Mouse (Mus musculus) heart, adult 18-20 months (tissue): Measurements from ENCODE around the gene Lss. TPM values are rescaled to one million over a fixed set of nuclear protein-coding genes. Genes with fewer than 3 reads are reported as not detected.

Source experiments
- DNase-seq, 2 experiments: peaks; one replicate each; pipeline ENCODE4 v3.0.0; 2021 to 2022; ENCODE audit warnings: mixed read lengths in 1 of 2
- long read RNA-seq, 2 experiments: library from polyadenylated mRNA; stranded (forward); transcript quantifications; one replicate each; pipeline ENCODE4 v2.0.0; 2021
- total RNA-seq, 2 experiments: library from RNA; stranded (reverse); gene quantifications; 2 replicates each; pipeline ENCODE4 v1.2.3; 2021

Lss gene
- 1 to 10 TPM; 7.1 to 8.0 TPM for total RNA-seq
- long read RNA-seq, experiment 1, full-length matches to known transcripts = 1 of 2 reads
- long read RNA-seq, experiment 1, partial matches to known transcripts = 0 of 2 reads
- long read RNA-seq, experiment 1, other reads (novel, unspliced or antisense) = 1 of 2 reads
- long read RNA-seq, experiment 2, full-length matches to known transcripts = 1 of 1 reads
- long read RNA-seq, experiment 2, partial matches to known transcripts = 0 of 1 reads
- long read RNA-seq, experiment 2, other reads (novel, unspliced or antisense) = 0 of 1 reads

DNA sequence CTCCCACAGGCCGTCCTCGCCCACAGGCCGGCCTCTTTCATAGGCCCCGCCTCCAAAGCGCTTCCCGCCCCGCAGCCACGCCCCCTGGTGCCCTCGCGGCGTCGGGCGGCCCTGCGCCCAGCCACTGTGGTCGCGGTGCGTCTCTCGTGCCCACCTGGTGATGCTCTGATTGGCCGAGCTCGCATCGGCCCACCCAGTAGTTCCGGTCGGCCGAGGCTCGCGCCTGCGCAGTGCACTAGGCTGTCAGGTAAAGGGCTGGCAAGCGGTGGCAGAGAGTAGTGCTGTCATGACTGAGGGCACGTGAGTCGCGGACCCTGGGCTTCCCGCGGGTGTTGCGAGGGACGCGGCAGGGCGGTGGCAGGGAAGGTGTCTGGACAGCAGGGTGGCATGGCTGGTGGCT lies at the start of gene Lss:
Gene Lss, plus strand, starts transcription at position 214 of the 400 bp plus-strand sequence.
- DNase-seq = peak; percentile 93 to 96

- no peak for DNase-seq
Observed at GRCm38 (mm10) chr10:76486302-76486701, 45.1 kb upstream of the Lss start.

DNA sequence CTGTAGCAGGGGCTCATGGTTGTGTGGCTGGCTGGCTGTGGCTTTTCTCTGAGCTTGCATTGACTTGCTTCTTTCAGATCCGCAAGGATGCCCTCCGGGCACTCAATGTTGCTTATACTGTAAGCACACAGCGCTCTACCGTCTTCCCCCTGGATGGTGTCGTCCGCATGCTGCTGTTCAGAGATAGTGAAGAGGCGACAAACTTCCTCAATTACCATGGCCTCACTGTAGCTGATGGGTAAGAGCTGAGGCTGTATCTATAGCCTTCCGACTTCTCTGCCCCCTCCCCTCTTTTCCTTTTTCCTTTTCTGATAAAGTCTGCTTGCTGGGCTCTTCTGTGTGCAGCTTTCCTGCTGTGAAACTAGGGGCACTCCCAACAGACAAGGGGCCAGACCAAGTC lies 43.1 kb upstream of the Lss start:
- no peak for DNase-seq

GRCm38 (mm10) chr10:76489205-76489604 lies 42.2 kb upstream of the Lss start:
- DNase-seq = no peak

- DNase-seq = no peak
Observed at GRCm38 (mm10) chr10:76493527-76493926, 37.9 kb upstream of the Lss start.

DNA sequence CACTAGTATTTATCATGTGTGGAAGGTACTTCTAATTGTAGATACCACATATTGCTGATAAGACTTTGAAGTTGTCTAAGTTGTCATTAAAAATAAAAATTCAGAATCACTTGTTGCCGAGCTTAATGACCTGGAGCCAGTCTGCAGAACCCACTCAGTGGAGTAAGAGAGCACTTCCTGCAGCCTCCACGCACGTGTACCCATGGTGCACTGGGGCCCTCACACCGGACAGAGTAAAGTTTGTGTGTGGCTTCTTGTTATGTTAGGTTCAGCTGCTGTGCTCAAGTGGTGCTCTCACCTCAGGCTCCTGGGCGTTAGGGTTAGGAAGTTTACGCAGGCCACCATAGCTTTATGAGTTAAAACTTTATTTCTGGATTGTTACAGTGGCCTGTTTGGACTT lies 35.9 kb upstream of the Lss start:
- DNase-seq = no peak

DNA sequence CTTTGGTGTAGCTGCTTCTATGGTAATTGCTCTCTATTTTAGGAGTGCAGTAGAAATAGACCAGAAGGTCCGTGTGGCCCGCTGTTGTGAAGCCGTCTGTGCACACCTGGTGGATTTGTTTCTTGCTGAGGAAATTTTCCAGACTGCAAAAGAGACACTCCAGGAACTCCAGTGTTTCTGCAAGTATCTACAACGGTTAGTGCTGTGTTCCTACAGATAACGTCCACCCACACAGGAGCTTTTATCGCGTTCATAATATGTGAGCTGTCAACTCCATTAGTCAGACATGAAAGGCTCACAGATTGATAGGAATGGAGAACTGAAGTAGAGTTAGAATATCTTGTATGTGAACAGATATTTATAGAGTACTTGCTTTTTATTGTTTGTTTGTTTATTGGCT lies 35.0 kb upstream of the Lss start:
- DNase-seq = peak; percentile 4 to 15

GRCm38 (mm10) chr10:76497522-76497921 lies 33.9 kb upstream of the Lss start:
- DNase-seq = no peak

DNA sequence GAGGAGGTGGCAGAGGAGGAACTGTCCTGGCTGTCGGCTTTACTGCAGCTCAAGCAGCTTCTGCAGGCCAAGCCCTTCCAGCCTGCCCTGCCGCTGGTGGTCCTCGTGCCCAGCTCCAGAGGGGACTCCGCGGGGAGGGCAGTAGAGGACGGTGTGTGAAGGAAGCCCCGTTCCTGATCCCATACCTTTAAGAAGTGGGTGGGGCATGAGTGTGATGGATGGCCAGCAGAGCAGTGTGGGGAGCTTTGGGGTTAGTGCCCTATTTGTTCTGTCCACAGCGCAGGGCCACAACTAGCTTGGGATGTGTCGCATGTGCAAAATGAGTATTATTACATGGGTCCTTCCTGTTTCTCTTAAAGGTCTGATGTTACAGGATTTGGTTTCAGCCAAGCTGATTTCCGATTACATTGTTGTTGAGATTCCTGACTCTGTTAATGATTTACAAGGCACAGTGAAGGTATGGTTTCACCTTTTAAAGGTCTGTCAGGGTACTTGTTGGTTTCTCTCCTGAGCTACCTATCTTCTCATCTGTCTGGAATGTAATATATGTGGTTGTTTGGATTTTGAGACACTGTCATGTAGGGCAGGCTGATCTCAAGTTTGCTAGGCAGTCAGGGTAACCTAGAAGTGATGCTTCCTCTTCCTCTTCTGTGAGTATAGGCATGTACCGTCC lies 27.0 kb upstream of the Lss start:
- DNase-seq = no peak

- DNase-seq = no peak
Observed at GRCm38 (mm10) chr10:76505865-76506264, 25.5 kb upstream of the Lss start.

DNA sequence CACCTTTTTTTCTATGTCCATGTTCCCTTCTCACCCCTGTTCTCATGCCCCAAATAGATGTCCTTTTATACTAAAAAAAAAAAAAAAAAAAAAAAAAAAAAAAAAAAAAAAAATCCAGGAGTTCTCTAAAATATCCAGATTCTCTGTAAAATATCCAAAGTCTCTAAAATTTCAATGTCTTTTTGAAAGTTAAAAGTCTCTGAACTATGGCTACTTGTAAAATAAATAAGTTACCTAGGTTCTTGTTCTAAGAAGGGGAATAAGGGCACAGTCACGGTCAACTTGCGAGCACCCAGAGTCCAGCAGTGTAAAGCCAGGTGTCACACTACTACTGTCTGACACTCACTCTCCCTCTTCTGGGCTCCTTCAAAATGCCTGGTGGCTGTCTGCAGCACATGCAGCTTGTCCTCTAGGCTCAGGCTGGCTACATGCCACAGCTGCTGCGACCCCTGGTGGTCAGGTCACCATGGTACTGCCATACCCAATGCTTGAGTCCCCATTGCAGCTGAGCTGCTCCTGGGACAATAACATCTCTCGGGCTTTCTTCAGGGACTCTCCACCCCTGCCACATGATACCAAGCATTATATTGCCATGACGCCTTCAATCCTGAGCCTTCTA lies 18.3 kb upstream of the Lss start:
- peak; percentile 61 to 85 for DNase-seq

DNA sequence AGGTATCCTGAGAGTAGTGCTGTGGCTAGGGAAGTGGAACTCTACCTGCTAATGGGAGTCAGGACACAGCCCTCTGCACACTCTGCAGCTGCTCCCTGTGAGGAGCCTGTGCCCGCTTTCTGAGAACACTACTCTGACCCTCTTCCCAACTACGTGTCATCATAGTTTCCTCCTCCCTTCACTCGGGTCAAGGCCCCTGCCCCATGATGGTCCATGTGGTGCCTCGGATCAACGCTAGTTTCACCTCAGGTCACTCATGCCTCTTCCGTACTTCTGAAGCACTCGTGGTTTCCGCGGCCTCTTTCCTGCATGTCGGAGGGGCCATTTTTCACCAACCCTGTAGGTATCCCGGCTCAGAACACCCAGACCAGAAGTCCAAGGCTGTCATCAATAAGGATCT lies 466 bp upstream of the Lss start:
- DNase-seq = no peak

- no peak for DNase-seq
Observed at GRCm38 (mm10) chr10:76531828-76532227, 440 bp downstream of the Lss start.

- no peak for DNase-seq
Observed at GRCm38 (mm10) chr10:76535526-76535925, 4.1 kb downstream of the Lss start.

GRCm38 (mm10) chr10:76537619-76538018 lies 6.2 kb downstream of the Lss start:
- DNase-seq = no peak

GRCm38 (mm10) chr10:76541336-76542085 lies 10.1 kb downstream of the Lss start:
- DNase-seq = no peak

DNA sequence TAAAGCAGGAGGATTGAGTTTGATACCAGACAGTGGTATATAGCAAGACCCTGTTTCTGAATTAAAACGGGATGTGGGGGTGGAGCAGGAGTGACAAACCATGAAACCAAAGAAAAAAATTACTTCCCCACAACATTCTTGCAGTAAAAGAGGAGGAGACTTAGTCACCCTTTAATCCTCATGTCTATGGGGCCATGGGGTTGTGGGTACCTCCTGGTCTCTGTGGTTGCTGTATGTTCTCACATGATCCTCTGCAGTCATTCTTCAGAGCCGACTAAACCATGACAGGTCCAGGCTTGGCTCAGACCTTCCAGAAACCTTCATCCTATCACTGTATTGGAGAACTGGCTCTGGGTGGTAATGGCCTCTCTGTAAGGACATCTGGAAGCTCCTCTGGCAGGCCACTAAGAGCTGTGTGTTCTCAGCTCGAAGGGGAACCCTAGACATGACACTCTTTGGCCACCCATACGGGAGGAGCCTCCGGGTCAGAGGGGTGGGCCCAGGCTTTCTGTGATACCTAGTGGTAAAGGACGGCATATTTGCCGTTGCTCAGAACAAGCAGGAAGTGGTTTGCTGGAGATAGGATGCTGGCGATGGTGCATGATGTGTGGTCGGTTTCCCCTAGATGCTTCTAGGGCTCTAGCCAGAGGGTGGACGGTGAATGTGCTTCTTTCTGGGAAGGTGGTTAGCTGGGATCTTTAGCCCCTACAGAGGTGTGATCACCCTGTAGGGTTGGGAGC lies 11.4 kb downstream of the Lss start:
- no peak for DNase-seq

DNA sequence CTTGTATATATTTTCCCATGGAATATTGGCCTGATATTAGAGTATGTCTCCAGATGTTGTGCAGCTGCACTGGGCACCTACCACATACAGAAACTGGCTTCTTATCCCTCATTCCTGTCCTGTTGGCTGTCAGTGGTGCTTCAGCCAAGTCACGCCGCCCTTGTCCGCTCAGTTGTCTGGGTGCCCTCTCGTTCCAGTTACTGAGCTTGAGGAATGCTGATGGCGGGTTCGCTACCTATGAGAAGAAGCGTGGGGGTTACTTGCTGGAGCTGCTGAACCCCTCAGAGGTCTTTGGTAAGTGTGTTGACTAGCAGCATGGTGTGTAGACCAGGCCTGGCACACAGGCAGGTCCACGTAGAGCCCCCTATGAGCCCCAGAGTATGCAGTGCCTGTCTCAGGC lies 15.2 kb downstream of the Lss start:
- DNase-seq = no peak

DNA sequence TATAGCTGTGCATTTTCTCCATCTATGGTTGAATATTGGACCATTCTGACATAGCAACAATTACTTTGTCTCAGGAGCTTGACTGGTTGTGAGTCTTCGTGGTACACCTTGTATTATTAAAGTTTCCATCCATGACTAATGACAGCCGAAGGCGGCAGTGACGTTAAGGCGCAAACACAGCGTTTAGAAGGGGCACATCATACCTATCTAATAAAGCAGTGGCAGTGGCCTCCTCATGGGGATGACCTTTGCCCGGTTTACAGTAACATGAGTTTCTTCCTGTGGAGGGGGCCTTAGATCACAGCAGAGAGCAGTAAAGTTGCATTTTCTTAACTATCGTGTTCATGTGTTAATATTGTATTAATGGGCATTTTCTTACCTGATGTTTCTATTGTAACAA lies 16.8 kb downstream of the Lss start:
- no peak for DNase-seq

DNA sequence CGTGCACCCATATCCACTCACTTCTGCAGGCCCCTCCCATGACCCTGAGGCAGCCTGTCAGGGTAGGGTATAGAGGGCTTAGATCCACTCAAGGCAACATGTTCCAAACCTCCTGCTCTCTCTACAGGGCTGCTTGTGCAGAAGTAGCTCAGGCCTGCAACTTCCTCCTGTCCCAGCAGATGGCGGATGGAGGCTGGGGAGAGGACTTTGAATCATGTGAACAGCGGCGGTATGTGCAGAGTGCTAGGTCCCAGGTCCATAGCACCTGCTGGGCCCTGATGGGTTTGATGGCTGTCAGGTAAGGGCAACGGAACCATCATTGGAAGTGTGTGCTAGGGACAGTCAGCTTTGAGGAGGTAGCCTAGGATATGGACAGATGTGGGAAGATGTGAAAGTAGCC lies 19.1 kb downstream of the Lss start:
- peak in 1 of 2 experiments; percentile 14 for DNase-seq

GRCm38 (mm10) chr10:76551556-76551955 lies 20.2 kb downstream of the Lss start:
- DNase-seq = no peak

GRCm38 (mm10) chr10:76554061-76554460 lies 22.7 kb downstream of the Lss start:
- DNase-seq = no peak
